Mouse (Mus musculus): ENCODE measurements around the gene Fancg.

Gene Fancg

DNA sequence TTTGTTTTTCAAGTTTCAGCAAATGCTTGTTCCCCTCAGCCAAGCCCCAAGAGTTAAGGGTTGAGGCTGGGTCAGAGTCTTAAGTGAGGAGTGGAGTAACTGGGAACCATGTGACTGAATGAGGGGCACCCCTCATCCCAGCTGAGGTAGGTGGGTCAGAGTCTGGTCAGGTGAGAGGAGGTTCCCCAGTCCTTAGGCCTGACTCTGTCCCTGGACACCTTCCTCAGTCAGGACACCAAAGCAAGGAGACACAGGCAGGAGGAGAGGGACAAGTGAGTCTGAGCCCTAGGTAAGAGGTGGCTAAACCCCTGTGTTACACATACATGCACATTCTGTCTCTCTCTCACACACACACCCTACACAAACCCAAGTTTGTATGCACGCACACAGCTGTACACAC is 22.2 kb upstream of the Fancg start:
- DNase-seq, result no peak

DNA sequence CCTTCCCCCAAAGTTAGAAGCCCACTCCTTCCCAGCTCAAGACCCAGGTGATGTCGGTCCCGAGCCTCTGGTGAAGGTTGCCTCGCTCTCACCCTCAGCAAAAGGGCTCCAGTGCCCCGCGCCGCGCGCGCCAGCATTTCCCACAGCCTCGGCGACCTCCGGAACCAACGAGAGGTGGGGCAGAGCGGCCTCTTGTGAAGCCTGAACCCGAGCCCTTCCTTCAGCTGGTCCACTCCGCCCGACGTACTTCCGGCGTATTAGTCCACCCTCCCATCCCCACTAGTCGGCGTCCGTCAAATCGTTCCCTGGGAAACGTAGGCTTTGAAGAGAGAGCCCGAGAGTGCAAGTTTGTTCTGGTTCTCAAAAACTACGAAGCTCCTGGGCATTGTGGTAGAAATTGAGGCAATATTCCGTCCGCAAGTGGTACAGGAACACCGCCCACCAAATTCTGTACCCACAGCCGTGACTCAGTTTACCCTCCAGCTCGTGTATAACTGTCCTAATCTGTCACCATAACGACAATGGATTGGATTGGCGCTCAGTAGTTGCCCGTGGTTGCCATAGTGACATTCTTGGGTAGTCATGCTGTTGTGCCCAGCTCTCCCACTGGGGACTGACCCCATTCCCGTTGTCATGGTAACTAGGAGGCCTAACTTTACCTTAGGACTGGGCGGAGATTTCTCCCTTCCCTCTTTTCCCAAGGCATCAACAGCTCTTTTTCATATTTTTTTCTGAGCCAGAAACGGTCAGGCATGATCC is 21.1 kb upstream of the Fancg start, which contains the start of gene Stoml2:
TSS of gene Stoml2 (minus strand) at position 474 of the 759 bp plus-strand sequence.
- peak; percentile 75 to 85 for DNase-seq

DNA sequence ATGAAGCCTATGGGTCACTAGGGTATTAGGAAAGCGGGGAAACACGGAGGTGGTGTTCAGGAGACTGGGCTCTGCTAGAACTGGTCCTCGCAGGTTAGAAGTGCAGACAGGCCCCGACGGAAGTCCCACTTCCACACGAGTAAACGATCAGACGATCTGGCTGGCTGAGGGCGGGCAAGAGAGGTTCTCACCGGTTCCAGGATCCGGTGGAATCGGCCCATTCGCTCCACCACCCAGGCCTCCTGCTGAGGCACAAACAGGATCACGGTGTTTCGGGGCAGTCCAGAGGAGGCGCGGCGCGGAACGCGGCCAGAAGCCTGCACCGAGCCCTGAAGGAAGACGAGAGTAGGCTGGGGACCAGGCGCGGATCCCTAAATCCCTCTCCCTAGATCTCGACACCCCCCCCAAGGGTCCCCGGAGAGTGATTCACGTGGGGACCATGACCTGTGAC is 20.5 kb upstream of the Fancg start:
- DNase-seq, result no peak

GRCm38 (mm10) chr4:43030352-43030751 is 20.0 kb upstream of the Fancg start:
- DNase-seq, result no peak

DNA sequence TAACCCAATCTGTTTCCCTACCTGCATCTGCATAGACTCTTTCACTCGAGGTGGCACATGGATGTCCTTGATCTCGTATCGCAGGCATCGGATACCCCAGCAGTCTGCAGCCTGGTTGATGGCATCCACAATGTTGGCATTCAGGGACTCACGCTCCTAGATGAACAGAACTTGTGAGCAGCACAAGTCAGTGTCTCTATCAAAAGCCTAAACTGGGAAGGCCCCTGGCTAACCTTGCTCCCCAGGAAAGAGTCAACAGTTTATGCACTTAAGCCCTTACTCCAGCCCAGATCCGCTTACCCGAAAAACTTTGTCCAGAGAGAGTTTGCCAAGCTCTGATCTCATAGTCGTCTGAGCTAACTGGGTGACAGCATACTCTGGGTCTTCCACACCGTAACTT is 19.4 kb upstream of the Fancg start:
- DNase-seq, result no peak

DNA sequence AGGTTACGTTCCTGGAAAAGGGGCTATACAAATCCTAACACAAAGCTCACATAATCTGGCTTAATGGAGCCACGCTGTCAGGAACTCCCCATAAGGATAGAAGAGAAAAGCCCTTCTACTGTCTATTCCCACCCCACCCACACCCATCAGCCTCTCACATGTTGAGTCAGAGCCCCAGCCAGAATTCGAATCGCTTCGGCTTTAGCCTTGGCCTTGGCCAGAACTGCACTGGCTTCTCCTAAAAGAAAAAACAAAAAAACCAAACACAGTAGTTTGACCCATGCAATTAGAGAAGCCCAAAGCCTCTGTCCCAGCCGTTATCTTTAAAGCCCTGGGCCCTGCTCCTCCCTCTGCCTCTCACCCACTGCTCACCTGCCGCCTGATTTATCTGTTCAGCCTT is 18.8 kb upstream of the Fancg start:
- DNase-seq, result no peak

DNA sequence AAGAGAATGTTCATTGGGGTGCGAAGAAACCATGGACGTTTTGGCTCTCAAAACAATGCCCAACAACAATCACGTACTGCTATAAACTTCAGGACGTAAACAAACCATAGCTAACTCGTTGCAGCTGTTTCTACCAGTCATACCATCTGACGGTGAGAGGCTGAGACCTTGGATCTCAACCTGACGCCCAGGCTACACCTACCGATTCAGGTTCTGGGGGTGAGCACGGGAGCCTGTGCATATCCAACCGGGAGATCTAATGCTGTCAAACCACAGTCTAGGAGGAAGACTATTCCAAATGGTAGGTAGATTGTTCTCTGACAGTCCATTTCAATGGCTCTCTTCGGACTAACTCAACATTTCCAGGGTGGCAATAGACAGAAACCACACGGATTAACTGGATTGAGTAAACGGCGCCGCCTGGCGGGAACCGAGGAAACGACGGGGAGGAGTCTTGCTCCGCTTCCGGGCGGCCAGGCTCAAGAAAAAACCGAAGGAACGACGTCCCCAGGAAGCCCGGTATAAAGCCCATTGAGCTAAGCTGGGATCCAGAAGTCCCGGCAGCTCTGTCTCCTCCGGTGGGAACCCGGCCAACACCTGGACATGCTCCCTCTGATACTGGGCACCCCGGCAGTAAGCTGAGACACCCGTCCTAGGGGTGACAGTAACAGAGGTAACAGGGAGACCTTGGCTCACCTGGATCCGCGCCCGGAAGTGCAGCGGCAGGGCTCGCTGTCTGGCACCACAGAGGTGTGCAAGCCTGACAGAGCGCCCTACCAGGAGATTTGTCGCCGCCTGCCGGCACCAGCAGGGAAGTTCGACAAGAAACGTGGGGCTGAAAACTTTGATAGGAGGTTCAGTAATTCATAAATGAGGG is 15.0 kb upstream of the Fancg start, which contains the start of gene Pigo:
TSS of gene Pigo (minus strand) at position 736 of the 877 bp plus-strand sequence.
- DNase-seq, result peak; percentile 81 to 87

- DNase-seq, result no peak
Measured at GRCm38 (mm10) chr4:43024673-43025072, 14.4 kb upstream of the Fancg start.

GRCm38 (mm10) chr4:43021341-43021740 is 11.0 kb upstream of the Fancg start:
- DNase-seq, result no peak

DNA sequence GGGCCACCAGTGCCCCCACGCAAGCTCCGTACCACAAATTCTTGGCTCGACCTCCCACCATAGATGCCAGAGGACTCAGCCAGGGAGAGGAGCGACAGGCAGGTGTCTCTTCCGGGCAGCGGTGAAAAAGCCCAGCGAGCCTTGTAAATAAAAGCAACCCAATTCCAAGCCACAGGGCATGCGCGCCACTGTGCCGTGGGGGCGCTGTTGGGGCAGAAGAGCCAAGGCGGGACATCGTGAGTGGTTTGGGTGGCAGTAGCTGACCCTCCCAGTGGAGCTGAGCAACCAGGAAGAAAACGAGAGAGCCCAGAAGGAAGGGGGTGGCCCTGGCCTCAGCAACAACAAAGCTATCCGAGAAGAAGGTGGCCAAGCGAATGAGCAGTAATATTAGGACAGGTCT is 10.6 kb upstream of the Fancg start:
- no peak for DNase-seq

DNA sequence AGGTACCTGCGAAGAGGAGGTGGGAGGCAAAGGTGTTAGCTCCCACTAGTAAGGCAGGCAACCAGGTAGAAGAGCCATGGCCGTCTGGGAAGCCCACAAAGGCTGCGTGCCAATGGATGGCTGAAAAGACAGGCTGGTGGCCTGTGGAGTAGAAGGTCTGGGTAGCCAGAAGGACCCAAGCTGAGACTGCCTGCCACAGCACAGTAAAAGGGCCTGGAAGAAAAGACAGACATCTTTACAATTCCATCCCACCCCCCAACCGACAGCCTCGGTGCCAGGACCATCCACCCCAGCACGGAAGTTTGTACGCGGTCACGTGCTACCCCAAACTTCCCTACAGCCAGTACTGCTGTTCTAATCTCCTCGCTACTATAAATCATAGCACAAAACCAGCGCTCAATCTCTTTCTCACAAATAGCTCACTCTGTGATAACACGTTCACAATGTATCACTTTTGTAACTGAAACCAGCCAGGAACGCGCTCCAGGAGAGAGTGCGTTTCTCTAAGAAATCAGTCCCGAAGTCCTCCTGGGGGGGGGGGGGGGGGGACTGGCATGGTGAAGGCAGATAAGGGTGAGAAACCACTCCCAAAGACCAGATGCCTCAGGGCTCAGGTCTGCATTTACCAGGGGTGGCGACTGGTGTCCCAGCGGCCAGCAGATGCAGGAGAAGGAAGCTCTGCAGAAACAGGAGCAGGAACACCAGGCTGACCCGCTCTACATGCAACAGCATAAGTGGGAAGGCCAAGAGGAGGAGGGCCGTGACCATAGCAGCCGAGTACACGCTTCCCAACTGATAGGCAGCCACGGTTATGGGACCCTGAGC is 9.5 kb upstream of the Fancg start:
- DNase-seq, result no peak

- DNase-seq, result no peak
Measured at GRCm38 (mm10) chr4:43019176-43019575, 8.9 kb upstream of the Fancg start.

GRCm38 (mm10) chr4:43018156-43018555 is 7.8 kb upstream of the Fancg start:
- no peak for DNase-seq

GRCm38 (mm10) chr4:43012091-43012490 is 1.8 kb upstream of the Fancg start:
- DNase-seq, result no peak

- no peak for DNase-seq
Measured at GRCm38 (mm10) chr4:43005765-43006164, 4.5 kb downstream of the Fancg start.

DNA sequence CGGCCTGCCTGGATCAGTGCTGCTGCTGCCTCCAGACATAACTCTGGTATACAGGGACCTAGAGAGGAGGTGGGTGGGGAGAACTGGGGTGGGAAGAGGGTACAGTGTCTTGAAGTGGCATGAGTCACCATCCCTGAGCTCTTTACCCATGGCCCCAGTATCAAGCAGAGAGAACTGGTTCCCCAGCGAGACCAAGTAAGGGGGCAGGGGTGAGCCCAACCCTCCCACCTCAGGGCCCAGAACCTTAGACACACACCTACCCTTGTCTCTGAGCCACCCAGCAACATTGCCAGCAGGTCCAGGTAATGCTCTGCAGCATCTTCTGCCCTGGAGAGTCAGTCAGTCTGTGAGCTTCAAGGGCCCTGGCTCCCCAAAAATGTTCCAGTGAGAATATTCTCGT is 5.4 kb downstream of the Fancg start:
- DNase-seq, result no peak

DNA sequence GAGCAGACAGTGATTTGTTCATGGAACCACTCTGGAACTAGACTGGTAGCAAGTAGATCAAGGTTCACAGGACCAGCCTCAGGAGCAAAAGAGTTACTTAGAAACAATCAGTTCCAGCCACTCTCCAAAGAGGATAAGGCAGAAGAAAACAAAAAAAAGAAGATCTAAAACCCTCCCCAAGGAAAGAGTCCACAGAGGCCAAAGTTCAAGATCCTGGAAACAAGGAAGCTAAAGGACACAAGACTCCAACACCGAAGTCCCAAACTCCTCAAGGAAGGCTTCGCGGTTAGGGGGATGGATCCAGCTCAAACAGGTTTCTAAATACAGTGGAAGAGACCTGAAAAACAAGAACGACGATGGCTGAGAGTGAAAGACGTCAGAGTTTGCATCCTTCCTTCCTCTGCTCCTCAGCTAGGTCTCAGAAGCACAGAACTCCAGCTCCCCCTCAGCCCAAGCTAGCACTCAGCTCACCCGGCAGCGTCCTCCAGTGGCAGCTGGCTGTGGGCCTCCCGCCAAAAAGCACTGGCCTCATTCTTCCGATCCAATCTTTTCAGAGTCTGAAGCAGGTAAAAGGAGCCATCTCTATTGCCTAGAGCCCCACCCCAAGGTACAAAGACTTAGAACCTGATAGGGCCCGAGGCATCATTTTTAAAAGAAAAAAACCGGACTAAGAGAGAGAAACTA is 7.4 kb downstream of the Fancg start:
- DNase-seq, result no peak

DNA sequence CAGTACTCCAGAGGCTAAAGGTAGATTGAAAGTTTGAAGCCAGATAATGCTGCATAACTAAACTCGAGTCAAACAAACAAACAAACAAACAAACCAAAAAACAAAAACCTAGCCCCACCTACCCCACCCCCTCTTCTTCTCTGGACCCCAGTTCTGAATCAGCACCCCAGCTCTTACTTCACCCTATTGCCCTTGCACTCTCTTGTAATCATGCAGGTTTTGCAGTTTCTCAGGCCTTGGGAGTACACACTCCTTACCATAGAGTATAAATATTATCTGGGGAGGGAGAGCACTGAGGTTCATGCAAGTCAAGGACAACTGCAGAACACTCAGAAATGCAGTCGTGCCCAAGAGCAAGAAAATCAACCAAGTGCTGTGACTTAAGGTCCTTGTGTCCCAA is 9.0 kb downstream of the Fancg start:
- DNase-seq, result no peak

DNA sequence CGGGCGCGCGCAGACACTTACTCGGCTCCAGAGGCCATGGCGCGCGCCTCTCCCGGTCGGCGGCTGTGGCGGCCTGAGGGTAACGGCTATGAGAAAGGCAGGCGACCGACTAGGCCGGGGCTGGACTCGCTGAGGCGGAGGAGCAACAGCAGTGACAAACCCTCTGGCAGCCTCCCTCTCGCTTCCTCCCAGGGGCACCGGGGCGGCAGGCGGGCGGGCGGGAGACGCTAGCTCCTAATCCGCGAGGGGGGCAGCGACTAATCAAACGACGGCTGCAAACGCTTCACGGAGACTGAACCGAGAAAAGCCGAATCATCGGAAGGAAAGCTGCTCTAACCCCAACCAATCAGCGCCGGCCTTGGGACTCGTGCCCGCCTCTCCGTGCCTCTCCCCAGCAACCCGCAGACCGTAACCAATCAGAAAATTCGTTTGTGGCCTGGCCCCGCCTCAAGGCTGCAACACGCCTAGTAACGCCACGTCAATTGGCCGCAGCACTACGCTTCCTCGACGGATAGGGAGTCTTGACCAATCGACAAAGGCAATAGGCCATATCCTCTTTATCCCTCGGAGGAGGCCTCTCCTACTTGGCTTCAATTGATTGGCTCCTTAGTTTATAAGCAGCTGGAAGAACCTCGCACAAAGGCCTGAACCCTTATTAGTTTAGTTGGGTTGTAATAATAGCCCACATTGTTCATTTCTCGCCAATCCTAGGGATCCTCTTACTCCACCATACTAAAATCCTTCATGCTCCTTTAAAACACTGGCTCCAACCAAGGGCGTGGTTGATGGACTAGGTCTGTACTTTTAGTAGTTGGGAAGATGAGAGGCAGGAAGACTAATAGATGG is 9.9 kb downstream of the Fancg start, which contains the start of gene Vcp:
TSS of gene Vcp (minus strand) at position 367 of the 846 bp plus-strand sequence.
- DNase-seq, result peak; percentile 95 to 98

- DNase-seq, result peak; percentile 65 to 76
Measured at GRCm38 (mm10) chr4:42999451-43000140, 10.7 kb downstream of the Fancg start.

GRCm38 (mm10) chr4:42998022-42998421 is 12.3 kb downstream of the Fancg start:
- no peak for DNase-seq
